Mouse (Mus musculus): ENCODE measurements around the gene Ndufa7. TPM values are rescaled to one million over a fixed set of nuclear protein-coding genes. Genes with fewer than 3 reads are reported as not detected.
"Not testable (repeated sequence)": the region's sequence is repeated elsewhere in the genome, so short reads cannot be mapped to it uniquely, and the experiment has no call there.

Gene Ndufa7
- polyA plus RNA-seq, 1 experiment from 2014 or later: 550 TPM

DNA sequence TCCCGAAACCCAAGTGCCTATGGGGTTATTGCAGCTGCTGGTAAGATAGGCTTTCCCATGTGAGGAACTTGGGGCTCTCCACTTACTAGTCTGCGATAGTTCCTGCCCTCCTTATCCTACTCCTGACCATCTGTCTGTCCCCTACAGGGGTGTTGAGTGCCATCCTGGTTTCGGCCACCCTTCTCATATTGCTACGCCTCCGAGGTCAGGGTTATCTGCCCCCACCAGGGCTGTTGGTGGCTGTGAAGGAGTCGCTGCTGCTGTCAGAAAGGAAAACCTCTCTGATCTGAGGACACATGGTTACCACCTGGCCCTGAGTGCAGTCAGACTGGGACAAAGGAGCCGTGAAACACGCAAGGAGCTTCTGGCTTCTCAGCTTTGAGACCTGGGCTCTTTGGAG is 23.8 kb downstream of the Ndufa7 start:
- no peak overlapping the region for H3K4me2 ChIP-seq (ENCODE audit: low read depth, low read length)
- no peak overlapping the region for H3K4me3 ChIP-seq (ENCODE audit: low read length)
- WGBS: 89% methylated on average over 8 of the region's 8 CpGs
- no peaks in the 10 kb centered on the region for H3K9me3 ChIP-seq (ENCODE audit: control insufficient read depth, low read length)
- no peak for ATAC-seq
- H3K27me3 ChIP-seq (replicated peaks; ENCODE audit: control insufficient read depth, insufficient read depth, low read length): no peaks in the 10 kb centered on the region
- peaks cover 10% of the 10 kb centered on the region for H3K4me1 ChIP-seq (ENCODE audit: control insufficient read depth, insufficient read depth, low read length)
- no peak overlapping the region for H3K27ac ChIP-seq (ENCODE audit: low read length)
- H3K9ac ChIP-seq (ENCODE audit: low read depth, low read length): no peak overlapping the region
- H3K36me3 ChIP-seq (ENCODE audit: control insufficient read depth, insufficient read depth, low read length): peaks cover 12% of the 10 kb centered on the region; the same call in 1 of the 2 replicates

GRCm38 (mm10) chr17:33851331-33851730 is 27.0 kb downstream of the Ndufa7 start:
- H3K4me2 ChIP-seq (ENCODE audit: low read depth, low read length): no peak overlapping the region
- H3K4me3 ChIP-seq (ENCODE audit: low read length): no peak overlapping the region
- no peaks in the 10 kb centered on the region for H3K4me1 ChIP-seq (ENCODE audit: control insufficient read depth, insufficient read depth, low read length)
- peaks cover 12% of the 10 kb centered on the region; the same call in 1 of the 2 replicates for H3K36me3 ChIP-seq (ENCODE audit: control insufficient read depth, insufficient read depth, low read length)
- H3K9me3 ChIP-seq (ENCODE audit: control insufficient read depth, low read length): no peaks in the 10 kb centered on the region
- H3K9ac ChIP-seq (ENCODE audit: low read depth, low read length): no peak overlapping the region
- ATAC-seq: no peak
- no peaks in the 10 kb centered on the region for H3K27me3 ChIP-seq (replicated peaks; ENCODE audit: control insufficient read depth, insufficient read depth, low read length)
- WGBS: 35% methylated on average over 1 of the region's 1 CpGs
- no peak overlapping the region for H3K27ac ChIP-seq (ENCODE audit: low read length)

DNA sequence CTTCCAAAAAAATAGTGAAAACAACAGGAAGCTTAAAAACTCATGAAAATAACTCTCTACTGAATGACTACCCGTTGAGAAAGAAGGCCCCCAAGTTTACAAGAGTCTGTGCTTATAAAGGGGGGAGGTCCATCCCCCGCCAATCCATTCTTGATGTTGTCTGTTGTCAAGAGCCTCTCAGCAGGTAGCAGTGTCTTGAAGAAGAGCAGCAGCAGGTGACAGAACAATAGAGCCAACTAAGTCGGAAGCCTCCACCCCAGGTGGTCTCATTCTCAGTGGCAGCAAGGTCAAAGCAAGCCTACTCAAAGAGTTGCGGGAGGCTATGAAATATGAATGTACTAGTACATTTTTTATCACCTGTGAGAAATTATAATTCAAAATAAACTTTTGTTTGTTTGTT is 33.4 kb downstream of the Ndufa7 start:
- Histone ChIP-seq H3K4me1 (ENCODE audit: control insufficient read depth, insufficient read depth, low read length) (no peaks in the 10 kb centered on the region), H3K4me3 (ENCODE audit: low read length) (no peak overlapping the region), H3K36me3 (ENCODE audit: control insufficient read depth, insufficient read depth, low read length) (no peaks in the 10 kb centered on the region), H3K27ac (ENCODE audit: low read length) (no peak overlapping the region), H3K9ac (ENCODE audit: low read depth, low read length) (no peak overlapping the region), H3K4me2 (ENCODE audit: low read depth, low read length) (no peak overlapping the region), H3K27me3 (replicated peaks; ENCODE audit: control insufficient read depth, insufficient read depth, low read length) (no peaks in the 10 kb centered on the region), H3K9me3 (ENCODE audit: control insufficient read depth, low read length) (no peaks in the 10 kb centered on the region)
- ATAC-seq: no peak
- 74% methylated on average over 4 of the region's 4 CpGs for WGBS

DNA sequence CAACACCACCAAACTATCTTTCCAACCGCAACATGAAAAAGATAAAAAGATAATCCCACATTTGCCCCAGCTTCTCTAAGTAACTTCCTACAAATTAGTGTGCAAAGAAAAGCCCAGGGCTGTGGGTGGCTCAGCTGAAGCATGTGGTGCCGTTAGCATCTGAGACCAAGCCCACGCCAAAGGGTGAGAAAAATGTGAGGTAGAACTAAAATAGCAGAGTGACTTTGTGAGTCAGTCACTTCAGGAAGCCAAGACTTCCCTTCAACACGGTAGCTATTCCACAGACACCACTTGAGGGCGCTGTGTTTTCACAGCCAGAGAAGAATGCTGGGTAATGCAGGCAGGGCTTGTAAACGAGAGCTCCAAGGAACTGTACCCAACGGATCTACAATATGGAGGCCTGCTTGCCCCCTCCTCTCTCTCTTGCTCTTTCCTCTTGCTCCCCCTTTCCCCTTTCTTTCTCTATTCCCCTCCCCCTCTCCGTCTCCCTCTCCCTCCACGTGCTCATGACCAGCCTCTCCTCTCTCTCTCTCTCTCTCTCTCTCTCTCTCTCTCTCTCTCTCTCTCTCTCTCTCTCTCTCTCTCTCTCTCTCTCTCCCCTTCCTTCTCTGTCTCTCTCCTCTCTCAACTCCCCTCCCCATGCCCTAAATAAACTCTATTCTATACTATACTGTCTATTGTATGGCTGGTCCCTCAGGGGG is 41.1 kb downstream of the Ndufa7 start:
- no peaks in the 10 kb centered on the region for H3K9me3 ChIP-seq (ENCODE audit: control insufficient read depth, low read length)
- no peaks in the 10 kb centered on the region for H3K27me3 ChIP-seq (replicated peaks; ENCODE audit: control insufficient read depth, insufficient read depth, low read length)
- H3K36me3 ChIP-seq (ENCODE audit: control insufficient read depth, insufficient read depth, low read length): no peaks in the 10 kb centered on the region
- H3K4me2 ChIP-seq (ENCODE audit: low read depth, low read length): no peak overlapping the region
- H3K4me1 ChIP-seq (ENCODE audit: control insufficient read depth, insufficient read depth, low read length): no peaks in the 10 kb centered on the region
- no peak overlapping the region for H3K4me3 ChIP-seq (ENCODE audit: low read length)
- ATAC-seq: no peak
- H3K9ac ChIP-seq (ENCODE audit: low read depth, low read length): no peak overlapping the region
- 44% methylated on average over 9 of the region's 9 CpGs for WGBS
- H3K27ac ChIP-seq (ENCODE audit: low read length): no peak overlapping the region

DNA sequence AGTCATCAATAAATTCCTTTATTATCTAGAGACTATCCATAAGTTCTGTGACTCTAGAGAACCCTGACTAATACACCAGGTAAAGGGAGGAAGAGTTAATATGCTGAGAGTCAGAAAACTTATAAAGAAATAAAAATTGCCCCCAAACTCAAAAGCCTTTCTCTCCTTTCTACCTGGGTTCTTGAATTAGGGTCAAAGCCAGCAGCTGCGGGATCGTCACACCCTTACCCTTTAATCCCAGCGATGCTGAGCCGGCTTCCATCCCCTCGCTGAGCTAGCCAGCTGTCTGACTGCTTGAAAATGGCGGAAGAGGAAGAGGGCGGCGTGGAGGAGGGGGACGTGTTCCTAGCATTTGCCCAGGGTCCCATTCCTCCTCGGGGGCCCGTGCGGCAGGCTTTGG is 49.2 kb downstream of the Ndufa7 start, which contains the start of gene Gm7029:
Gm7029 (plus strand) TSS at position 301 of the 400 bp plus-strand sequence.
- not testable (repeated sequence) for H3K4me2 ChIP-seq (ENCODE audit: low read depth, low read length); ATAC-seq; H3K4me1 ChIP-seq (ENCODE audit: control insufficient read depth, insufficient read depth, low read length); H3K36me3 ChIP-seq (ENCODE audit: control insufficient read depth, insufficient read depth, low read length); H3K27ac ChIP-seq (ENCODE audit: low read length); H3K9ac ChIP-seq (ENCODE audit: low read depth, low read length); H3K9me3 ChIP-seq (ENCODE audit: control insufficient read depth, low read length); H3K27me3 ChIP-seq (replicated peaks; ENCODE audit: control insufficient read depth, insufficient read depth, low read length); H3K4me3 ChIP-seq (ENCODE audit: low read length)
- 89% methylated on average over 3 of the region's 12 CpGs for WGBS

DNA sequence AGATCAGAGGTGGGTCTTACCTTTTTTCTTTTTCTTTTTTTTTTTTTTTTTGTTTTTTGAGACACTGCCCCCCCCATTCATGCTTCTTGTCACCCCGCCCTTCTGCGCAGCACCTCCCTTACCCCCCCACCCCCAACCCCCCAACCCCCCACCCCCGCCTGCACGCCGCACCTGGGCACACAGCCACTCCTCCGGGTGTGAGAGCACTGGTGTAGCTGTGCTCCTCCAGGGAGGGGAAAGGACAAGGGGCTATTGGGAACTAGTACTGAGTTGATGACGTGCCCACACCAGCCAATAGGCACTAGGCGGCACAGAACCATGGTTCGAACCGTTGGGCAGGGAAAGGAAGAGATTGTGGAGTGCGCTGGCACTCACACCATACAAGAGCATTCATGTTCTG is 50.0 kb downstream of the Ndufa7 start:
- no peaks in the 10 kb centered on the region for H3K4me1 ChIP-seq (ENCODE audit: control insufficient read depth, insufficient read depth, low read length)
- no peaks in the 10 kb centered on the region for H3K9me3 ChIP-seq (ENCODE audit: control insufficient read depth, low read length)

GRCm38 (mm10) chr17:33875797-33876196 is 51.4 kb downstream of the Ndufa7 start:
- H3K27me3 ChIP-seq (replicated peaks; ENCODE audit: control insufficient read depth, insufficient read depth, low read length); H3K9me3 ChIP-seq (ENCODE audit: control insufficient read depth, low read length); H3K4me3 ChIP-seq (ENCODE audit: low read length); H3K27ac ChIP-seq (ENCODE audit: low read length); H3K4me2 ChIP-seq (ENCODE audit: low read depth, low read length); H3K4me1 ChIP-seq (ENCODE audit: control insufficient read depth, insufficient read depth, low read length); ATAC-seq; H3K9ac ChIP-seq (ENCODE audit: low read depth, low read length); H3K36me3 ChIP-seq (ENCODE audit: control insufficient read depth, insufficient read depth, low read length): not testable (repeated sequence)
- 71% methylated on average over 5 of the region's 5 CpGs for WGBS

More for the DNA sequence above, 50.0 kb downstream of the Ndufa7 start:
- Histone ChIP-seq H3K9ac (ENCODE audit: low read depth, low read length) (no peak overlapping the region), H3K27ac (ENCODE audit: low read length) (no peak overlapping the region), H3K4me3 (ENCODE audit: low read length) (no peak overlapping the region), H3K4me2 (ENCODE audit: low read depth, low read length) (no peak overlapping the region), H3K36me3 (ENCODE audit: control insufficient read depth, insufficient read depth, low read length) (no peaks in the 10 kb centered on the region), H3K27me3 (replicated peaks; ENCODE audit: control insufficient read depth, insufficient read depth, low read length) (no peaks in the 10 kb centered on the region)
- no peak for ATAC-seq
- WGBS: 92% methylated on average over 8 of the region's 11 CpGs

GRCm38 (mm10) chr17:33884320-33884719 is 59.9 kb downstream of the Ndufa7 start:
- not testable (repeated sequence) for H3K27ac ChIP-seq (ENCODE audit: low read length); H3K4me2 ChIP-seq (ENCODE audit: low read depth, low read length); H3K9ac ChIP-seq (ENCODE audit: low read depth, low read length); H3K27me3 ChIP-seq (replicated peaks; ENCODE audit: control insufficient read depth, insufficient read depth, low read length); H3K4me1 ChIP-seq (ENCODE audit: control insufficient read depth, insufficient read depth, low read length); H3K36me3 ChIP-seq (ENCODE audit: control insufficient read depth, insufficient read depth, low read length); H3K9me3 ChIP-seq (ENCODE audit: control insufficient read depth, low read length); ATAC-seq; H3K4me3 ChIP-seq (ENCODE audit: low read length)
- WGBS: 94% methylated on average over 10 of the region's 11 CpGs

- H3K9me3 ChIP-seq (ENCODE audit: control insufficient read depth, low read length); H3K4me3 ChIP-seq (ENCODE audit: low read length); H3K27me3 ChIP-seq (replicated peaks; ENCODE audit: control insufficient read depth, insufficient read depth, low read length); H3K36me3 ChIP-seq (ENCODE audit: control insufficient read depth, insufficient read depth, low read length); H3K4me2 ChIP-seq (ENCODE audit: low read depth, low read length); H3K27ac ChIP-seq (ENCODE audit: low read length); H3K9ac ChIP-seq (ENCODE audit: low read depth, low read length); ATAC-seq; H3K4me1 ChIP-seq (ENCODE audit: control insufficient read depth, insufficient read depth, low read length): not testable (repeated sequence)
- 34% methylated on average over 2 of the region's 2 CpGs for WGBS
These were observed 63.4 kb downstream of the Ndufa7 start for GRCm38 (mm10) chr17:33887802-33888201.

All from intestine, embryonic 16.5 days (tissue).